Mouse (Mus musculus) MEL (cell line): ENCODE results near the gene Dusp12. TPM values are rescaled to one million over a fixed set of nuclear protein-coding genes. Genes with fewer than 3 reads are reported as not detected.

Experiments used
- DNase-seq: peaks from one replicate; pipeline ENCODE4 v3.0.0; 2011; ENCODE audit warnings: low read depth, low spot score
- H3K27ac ChIP-seq: 2 replicates; pipeline ENCODE4 v1.5.1; 2012; ENCODE audit warnings: low read depth, mild to moderate bottlenecking, control low read depth, low read length, moderate library complexity; ENCODE audit not compliant: control insufficient read depth
- H3K27me3 ChIP-seq, 2 experiments: fragments of 150-350 bp in 1 of 2; sonication (generic) in 1 of 2; 2 replicates each; pipeline ENCODE4 v1.6.1; 2012; ENCODE audit warnings: low read length in 2 of 2, mild to moderate bottlenecking in 2 of 2, improper control_type of control experiment in 1 of 2, moderate library complexity in 1 of 2; ENCODE audit not compliant: insufficient read depth in 2 of 2, control insufficient read depth in 1 of 2
- H3K36me3 ChIP-seq, 2 experiments: 2 replicates each; pipeline ENCODE4 v1.6.1; 2012 to 2014; ENCODE audit warnings: low read length in 2 of 2, improper control_type of control experiment in 1 of 2, inconsistent platforms in 1 of 2, mild to moderate bottlenecking in 1 of 2; ENCODE audit not compliant: insufficient read depth in 2 of 2, control insufficient read depth in 1 of 2
- H3K4me1 ChIP-seq, 2 experiments: fragments of 150-350 bp in 1 of 2; sonication (generic) in 1 of 2; 2 replicates each; pipeline ENCODE4 v1.6.1; 2012; ENCODE audit warnings: low read length in 2 of 2, improper control_type of control experiment in 1 of 2, mild to moderate bottlenecking in 1 of 2; ENCODE audit not compliant: insufficient read depth in 2 of 2, control insufficient read depth in 1 of 2
- H3K4me3 ChIP-seq, 2 experiments: fragments of 150-350 bp in 1 of 2; sonication (generic) in 1 of 2; 2 replicates each; pipeline ENCODE4 v1.5.1; 2012; ENCODE audit warnings: low read depth in 2 of 2, low read length in 2 of 2, mild to moderate bottlenecking in 2 of 2, moderate library complexity in 2 of 2, control low read depth in 1 of 2, improper control_type of control experiment in 1 of 2; ENCODE audit not compliant: control insufficient read depth in 1 of 2, insufficient read depth in 1 of 2
- H3K79me2 ChIP-seq: 2 replicates; pipeline ENCODE4 v1.6.1; 2012; ENCODE audit warnings: mild to moderate bottlenecking, low read length, moderate library complexity; ENCODE audit not compliant: control insufficient read depth, poor library complexity, insufficient read depth
- H3K9ac ChIP-seq: 2 replicates; pipeline ENCODE4 v1.6.1; 2012; ENCODE audit warnings: low read depth, mild to moderate bottlenecking, control low read depth, low read length, moderate library complexity; ENCODE audit not compliant: control insufficient read depth, poor library complexity, severe bottlenecking
- H3K9me3 ChIP-seq: fragments of 150-350 bp; sonication (generic); replicated peaks from 2 replicates; pipeline ENCODE4 v1.6.1; 2012; ENCODE audit warnings: mild to moderate bottlenecking, low read length, improper control_type of control experiment, moderate library complexity; ENCODE audit not compliant: insufficient read depth
- CHD1 ChIP-seq: IDR thresholded peaks from 2 replicates; pipeline ENCODE4 v1.6.1; 2012; ENCODE audit warnings: low read depth, mild to moderate bottlenecking, inconsistent platforms, low read length, improper control_type of control experiment
- CTCF ChIP-seq, 3 experiments: IDR thresholded peaks in 2 of 3; conservative IDR thresholded peaks in 1 of 3; 2 replicates each; pipeline ENCODE4 v1.5.1; 2011 to 2012; ENCODE audit warnings: low read length in 3 of 3, low read depth in 2 of 3, mild to moderate bottlenecking in 2 of 3, improper control_type of control experiment in 1 of 3, inconsistent platforms in 1 of 3, mixed read lengths in 1 of 3, moderate library complexity in 1 of 3; ENCODE audit not compliant: control insufficient read depth in 1 of 3, insufficient read depth in 1 of 3, poor library complexity in 1 of 3, severe bottlenecking in 1 of 3
- E2F4 ChIP-seq: IDR thresholded peaks from 2 replicates; pipeline ENCODE4 v1.6.1; 2011; ENCODE audit warnings: low read depth, low read length, improper control_type of control experiment, borderline replicate concordance
- ELF1 ChIP-seq: IDR thresholded peaks from 2 replicates; pipeline ENCODE4 v1.6.1; 2014; ENCODE audit warnings: low read depth, mild to moderate bottlenecking, inconsistent platforms, low read length, improper control_type of control experiment, moderate library complexity
- ETS1 ChIP-seq: IDR thresholded peaks from 2 replicates; pipeline ENCODE4 v1.6.1; 2012; ENCODE audit warnings: low read depth, mild to moderate bottlenecking, inconsistent platforms, low read length, improper control_type of control experiment, moderate library complexity
- HCFC1 ChIP-seq: IDR thresholded peaks from 2 replicates; pipeline ENCODE4 v1.6.1; 2012; ENCODE audit warnings: low read depth, mild to moderate bottlenecking, inconsistent platforms, low read length, improper control_type of control experiment, moderate library complexity
- JUND ChIP-seq: IDR thresholded peaks from 2 replicates; pipeline ENCODE4 v1.6.1; 2011; ENCODE audit warnings: low read depth, mild to moderate bottlenecking, improper control_type of control experiment, low read length
- KAT2A ChIP-seq: conservative IDR thresholded peaks from 2 replicates; pipeline ENCODE4 v1.6.1; 2012; ENCODE audit warnings: low read depth, low read length, improper control_type of control experiment, inconsistent platforms
- MAX ChIP-seq: IDR thresholded peaks from 2 replicates; pipeline ENCODE4 v1.6.1; 2011; ENCODE audit warnings: low read length, improper control_type of control experiment
- MYB ChIP-seq: IDR thresholded peaks from 2 replicates; pipeline ENCODE4 v1.6.1; 2011; ENCODE audit warnings: mild to moderate bottlenecking, low read depth, low read length, improper control_type of control experiment
- MYC ChIP-seq: IDR thresholded peaks from 2 replicates; pipeline ENCODE4 v1.6.1; 2011; ENCODE audit warnings: low read depth, mild to moderate bottlenecking, low read length, improper control_type of control experiment, moderate library complexity
- NRF1 ChIP-seq: IDR thresholded peaks from 2 replicates; pipeline ENCODE4 v1.6.1; 2014; ENCODE audit warnings: low read depth, mild to moderate bottlenecking, inconsistent platforms, low read length, improper control_type of control experiment, moderate library complexity; ENCODE audit not compliant: poor library complexity, insufficient read depth, severe bottlenecking
- POLR2AphosphoS5 ChIP-seq: IDR thresholded peaks from 2 replicates; pipeline ENCODE4 v1.6.1; 2012; ENCODE audit warnings: low read depth, borderline replicate concordance, mild to moderate bottlenecking, inconsistent platforms, low read length, moderate library complexity, mixed read lengths
- RAD21 ChIP-seq: IDR thresholded peaks from 2 replicates; pipeline ENCODE4 v1.6.1; 2011; ENCODE audit warnings: mild to moderate bottlenecking, low read depth, low read length, improper control_type of control experiment
- SMC3 ChIP-seq: IDR thresholded peaks from 2 replicates; pipeline ENCODE4 v1.6.1; 2011; ENCODE audit warnings: low read depth, low read length, improper control_type of control experiment
- TBP ChIP-seq: IDR thresholded peaks from 2 replicates; pipeline ENCODE4 v1.8.0; 2011; ENCODE audit warnings: low read depth, low read length, improper control_type of control experiment
- UBTF ChIP-seq: IDR thresholded peaks from 2 replicates; pipeline ENCODE4 v1.6.1; 2012; ENCODE audit warnings: low read depth, mild to moderate bottlenecking, inconsistent platforms, low read length, improper control_type of control experiment, moderate library complexity, borderline replicate concordance; ENCODE audit not compliant: insufficient read depth
- USF2 ChIP-seq, 2 experiments: IDR thresholded peaks; 2 replicates each; pipeline ENCODE4 v1.6.1; 2011 to 2012; ENCODE audit warnings: improper control_type of control experiment in 2 of 2, low read length in 2 of 2, borderline replicate concordance in 1 of 2, inconsistent platforms in 1 of 2, low read depth in 1 of 2, mild to moderate bottlenecking in 1 of 2; ENCODE audit not compliant: insufficient read depth in 1 of 2
- ZC3H11A ChIP-seq: IDR thresholded peaks from 2 replicates; pipeline ENCODE4 v1.6.1; 2012; ENCODE audit warnings: low read depth, mild to moderate bottlenecking, inconsistent platforms, low read length, improper control_type of control experiment
- ZKSCAN1 ChIP-seq: IDR thresholded peaks from 2 replicates; pipeline ENCODE4 v1.6.1; 2012; ENCODE audit warnings: low read depth, mild to moderate bottlenecking, inconsistent platforms, low read length, improper control_type of control experiment, moderate library complexity
- ZMIZ1 ChIP-seq: IDR thresholded peaks from 2 replicates; pipeline ENCODE4 v1.6.1; 2012; ENCODE audit warnings: low read depth, mild to moderate bottlenecking, inconsistent platforms, low read length, improper control_type of control experiment, moderate library complexity
- ZNF384 ChIP-seq: IDR thresholded peaks from 2 replicates; pipeline ENCODE4 v1.6.1; 2012; ENCODE audit warnings: low read depth, mild to moderate bottlenecking, inconsistent platforms, low read length, improper control_type of control experiment
- polyA plus RNA-seq, 2 experiments: library from polyadenylated mRNA; stranded (reverse) in 1 of 2; unstranded in 1 of 2; fragments of >175 nt in 1 of 2; fragments of >200 nt in 1 of 2; gene quantifications; 2 replicates each; pipeline versions ENCODE4 v1.2.1 to v1.2.4; 2012; ENCODE audit warnings: low replicate concordance in 2 of 2, low read depth in 1 of 2; ENCODE audit not compliant: insufficient read length in 2 of 2, insufficient read depth in 1 of 2, missing spikeins in 1 of 2
- total RNA-seq: library from RNA; depleted of rRNA; stranded (reverse); fragments of 300-350 nt; gene quantifications from 2 replicates; pipeline ENCODE4 v1.2.3, GENCODE M21; 2012

The Dusp12 gene
- total and polyA plus RNA-seq, 3 experiments: 33.8 to 50.0 TPM; not detected in 1

- Histone ChIP-seq H3K4me1 (peaks cover 7 to 8% of the 10 kb centered on the region in 2 experiments), H3K27me3 (no peaks in the 10 kb centered on the region), H3K27ac (no peak overlapping the region), H3K4me3 (no peak overlapping the region), H3K79me2 (peaks cover 8% of the 10 kb centered on the region), H3K36me3 (peaks cover 5 to 18% of the 10 kb centered on the region in 2 experiments), H3K9ac (no peak overlapping the region), H3K9me3 (no peaks in the 10 kb centered on the region)
- TF ChIP-seq TBP: peak; percentile 48; the same call in 1 of the 2 replicates
- TF ChIP-seq ZNF384: no peak
- TF ChIP-seq CTCF (IDR thresholded peaks at IDR 0.05 in 2 of 3, conservative IDR thresholded peaks at IDR 0.05 in 1 of 3; ENCODE audit: control insufficient read depth in 1 of 3, insufficient read depth in 1 of 3, low read depth in 2 of 3, low read length in 3 of 3, poor library complexity in 1 of 3, severe bottlenecking in 1 of 3): peak in 2 of 3 experiments; percentile 8 to 35; a peak in 2 of 6 replicates
- no peak for TF ChIP-seq KAT2A
- no peak for TF ChIP-seq RAD21
- DNase-seq: peak; percentile 32
Observed at GRCm38 (mm10) chr1:170871961-170872360, 13.4 kb downstream of the Dusp12 start.

- peaks cover 7 to 8% of the 10 kb centered on the region in 2 experiments for H3K4me1 ChIP-seq
- H3K9ac ChIP-seq: no peak overlapping the region
- no peak for DNase-seq
- TF ChIP-seq ZNF384: no peak
- no peak for TF ChIP-seq RAD21
- no peak for TF ChIP-seq ETS1
- no peak for TF ChIP-seq UBTF
- TF ChIP-seq MYB: no peak
- TF ChIP-seq SMC3: no peak
- TF ChIP-seq JUND: no peak
- no peak for TF ChIP-seq ZKSCAN1
- TF ChIP-seq ZMIZ1: no peak
- TF ChIP-seq ELF1: no peak
- no peak for TF ChIP-seq NRF1
- TF ChIP-seq MYC: no peak
- TF ChIP-seq CHD1: no peak
- no peak for TF ChIP-seq MAX
- TF ChIP-seq TBP: no peak
- no peak for TF ChIP-seq HCFC1
- no peak for TF ChIP-seq USF2 (IDR thresholded peaks at IDR 0.05; ENCODE audit: borderline replicate concordance in 1 of 2, insufficient read depth in 1 of 2, low read depth in 1 of 2, low read length in 2 of 2)
- no peak for TF ChIP-seq POLR2AphosphoS5
- no peak for TF ChIP-seq E2F4
- TF ChIP-seq ZC3H11A: no peak
- no peaks in the 10 kb centered on the region for H3K27me3 ChIP-seq
- H3K36me3 ChIP-seq: peaks cover 5 to 19% of the 10 kb centered on the region in 2 experiments
- H3K79me2 ChIP-seq: peaks cover 11% of the 10 kb centered on the region
- H3K4me3 ChIP-seq: no peak overlapping the region
- H3K27ac ChIP-seq: no peak overlapping the region
- H3K9me3 ChIP-seq: no peaks in the 10 kb centered on the region
Observed at GRCm38 (mm10) chr1:170871402-170871801, 13.9 kb downstream of the Dusp12 start.
